Mouse (Mus musculus) Muller cell, postnatal 12 days (primary cell): Measurements from ENCODE around the gene Wapl.

Source experiments
- DNase-seq: peaks from one replicate; pipeline ENCODE4 v3.0.0-alpha.2; 2015; ENCODE audit errors: inconsistent ontology term

The Wapl gene

GRCm38 (mm10) chr14:34673395-34674228, at the start of gene Wapl:
TSS of gene Wapl (plus strand) at chr14:34673928.
- peak; percentile 99 for DNase-seq

- no peak for DNase-seq
Measured at GRCm38 (mm10) chr14:34626824-34627223, 46.9 kb upstream of the Wapl start.

GRCm38 (mm10) chr14:34632722-34633448, 40.8 kb upstream of the Wapl start:
- DNase-seq: no peak

DNA sequence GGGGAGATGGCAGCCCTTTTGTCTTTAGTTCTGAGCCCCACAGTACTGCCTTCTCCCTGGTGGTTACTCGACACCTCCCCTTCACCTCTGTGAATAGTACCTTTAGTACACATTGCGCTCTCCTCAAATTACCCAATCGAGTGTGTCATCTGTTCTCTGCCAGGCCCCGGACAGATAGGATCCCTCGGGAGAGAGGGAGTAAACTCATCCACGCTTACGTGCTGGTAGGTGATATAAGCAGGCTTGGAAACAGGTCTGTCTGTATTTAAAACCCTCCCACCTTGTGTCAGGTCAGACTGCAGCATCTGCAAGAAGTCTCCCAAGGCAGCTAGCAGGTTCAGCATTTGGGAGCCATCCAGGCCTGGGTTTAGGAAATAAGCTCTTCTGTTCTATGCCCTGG, 38.5 kb upstream of the Wapl start:
- no peak for DNase-seq

GRCm38 (mm10) chr14:34635721-34636120, 38.0 kb upstream of the Wapl start:
- no peak for DNase-seq

GRCm38 (mm10) chr14:34644140-34644539, 29.6 kb upstream of the Wapl start:
- no peak for DNase-seq

- no peak for DNase-seq
Measured at GRCm38 (mm10) chr14:34647870-34648475, 25.8 kb upstream of the Wapl start.

DNA sequence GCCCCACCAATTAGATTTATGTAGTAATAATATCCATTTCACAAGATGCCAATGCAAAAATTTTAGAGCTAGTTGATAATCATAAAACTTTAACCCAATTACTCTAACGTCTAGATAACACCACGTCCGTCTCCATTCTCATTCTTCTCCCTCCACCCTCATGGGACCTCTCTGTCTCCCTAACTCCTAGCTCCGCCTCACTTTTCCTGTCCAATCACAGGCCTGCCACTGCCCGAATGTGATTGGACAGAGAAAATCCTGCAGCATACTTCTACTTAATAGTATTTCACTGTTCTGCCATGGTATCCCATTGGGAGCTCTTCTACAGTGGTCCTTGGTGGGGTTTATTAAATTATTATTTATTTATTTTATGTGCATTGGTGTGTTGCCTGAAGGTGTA, 16.6 kb upstream of the Wapl start:
- no peak for DNase-seq

DNA sequence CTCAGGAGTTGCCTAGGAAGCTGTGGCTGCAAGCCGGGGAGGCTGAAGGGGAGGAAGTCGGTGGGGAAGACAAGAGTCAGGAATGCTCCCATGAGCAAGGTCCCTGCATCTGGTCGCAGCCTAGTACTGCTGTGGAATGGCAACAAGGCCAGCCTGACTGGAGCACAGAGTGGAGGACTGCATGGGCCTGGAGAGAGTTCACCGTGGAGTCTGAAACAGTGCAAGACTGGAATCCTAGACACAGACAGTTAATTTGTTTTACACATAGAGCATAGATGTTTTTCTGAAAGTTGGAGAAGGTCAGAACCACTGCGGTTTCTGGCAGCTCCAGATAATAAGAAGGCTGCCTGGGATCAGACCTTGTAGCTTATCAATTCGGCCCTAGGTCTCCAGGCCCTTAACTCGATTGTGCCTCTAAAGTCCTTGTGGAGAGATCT, 13.4 kb upstream of the Wapl start:
- no peak for DNase-seq

- DNase-seq: no peak
Measured at GRCm38 (mm10) chr14:34660788-34661591, 12.7 kb upstream of the Wapl start.

DNA sequence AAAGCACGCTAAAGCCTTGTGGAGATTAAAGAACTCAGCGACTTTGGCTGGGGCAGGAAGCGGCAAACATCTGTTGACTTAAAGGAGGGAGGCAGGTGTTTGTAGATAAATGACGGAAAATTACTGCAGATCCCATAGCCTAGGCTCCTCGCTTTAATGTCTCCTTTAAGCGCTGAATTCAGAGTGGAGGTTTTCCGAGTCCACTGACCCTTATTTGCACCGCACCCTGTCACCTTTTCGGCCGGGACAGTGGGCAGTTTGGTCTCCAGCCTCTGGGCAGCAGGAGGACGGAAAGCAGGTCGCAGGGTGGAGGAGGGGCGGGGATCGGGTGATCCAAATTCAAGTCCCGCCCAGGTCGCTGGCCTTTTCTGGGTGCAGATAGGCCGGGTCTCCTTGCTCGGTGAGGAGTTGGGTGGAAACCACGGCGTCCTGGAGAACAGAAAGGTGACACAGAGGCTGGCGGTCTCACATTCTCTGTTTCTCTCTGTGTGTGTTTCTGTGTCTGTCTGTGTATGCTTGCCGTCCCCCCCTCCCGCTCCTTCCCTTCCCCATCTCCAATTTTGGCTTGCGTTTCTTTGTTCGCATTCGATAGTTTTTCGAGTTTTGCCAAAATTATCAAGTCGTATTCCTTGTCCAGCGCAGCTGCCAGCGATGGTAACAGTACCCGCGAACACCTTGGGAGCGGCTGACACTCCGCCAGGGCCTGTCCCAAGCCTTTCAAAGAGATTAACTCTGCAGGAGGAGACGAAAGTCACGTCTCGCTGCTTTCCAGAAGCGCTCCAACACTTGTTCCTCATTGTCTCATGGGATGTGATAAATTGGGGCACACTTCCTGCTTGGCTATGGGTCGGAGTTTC, 11.9 kb upstream of the Wapl start:
- peak; percentile 54 for DNase-seq

- no peak for DNase-seq
Measured at GRCm38 (mm10) chr14:34662478-34662826, 11.3 kb upstream of the Wapl start.

- DNase-seq: no peak
Measured at GRCm38 (mm10) chr14:34663381-34663780, 10.3 kb upstream of the Wapl start.

DNA sequence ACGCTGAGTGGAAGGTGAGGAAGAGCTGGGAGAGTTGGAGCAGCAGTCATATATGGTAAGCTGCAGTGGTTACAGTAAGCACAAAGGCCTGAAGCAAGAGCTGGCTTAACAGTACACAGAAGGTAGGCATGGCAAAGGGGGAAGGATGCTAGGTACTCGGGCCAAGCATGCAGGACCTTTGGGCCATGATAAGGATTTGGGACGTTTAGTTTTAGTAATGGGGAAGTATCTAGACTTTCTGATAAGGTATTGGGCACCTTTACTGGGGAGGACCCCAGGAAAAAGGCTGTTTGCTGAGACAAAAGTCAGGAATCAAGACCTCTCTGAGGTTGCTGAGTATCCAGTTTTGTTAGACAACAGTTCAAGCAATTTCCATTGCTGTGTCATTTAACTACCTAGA, 4.6 kb upstream of the Wapl start:
- DNase-seq: no peak

- DNase-seq: no peak
Measured at GRCm38 (mm10) chr14:34670256-34670655, 3.5 kb upstream of the Wapl start.

GRCm38 (mm10) chr14:34674229-34674791, 582 bp downstream of the Wapl start:
- peak; percentile 55 for DNase-seq

DNA sequence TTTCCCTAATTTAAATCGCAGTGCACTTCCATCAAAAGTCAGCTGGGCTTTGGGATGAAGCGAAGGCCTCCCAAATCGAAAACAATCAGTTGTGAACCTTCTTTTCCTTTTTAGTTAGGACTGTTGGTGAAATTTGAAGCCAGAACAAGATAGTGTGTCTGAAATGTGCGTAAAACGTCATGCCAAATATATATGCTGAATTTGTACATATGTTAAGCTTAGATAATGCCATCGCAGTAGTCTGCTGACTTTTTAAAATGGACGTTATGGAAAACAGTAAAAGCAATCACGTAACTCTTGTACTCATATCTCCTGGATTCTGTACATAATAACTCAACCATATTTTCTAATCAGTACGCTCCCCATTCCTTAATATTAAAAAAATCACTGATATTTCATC, 1.2 kb downstream of the Wapl start:
- no peak for DNase-seq

- no peak for DNase-seq
Measured at GRCm38 (mm10) chr14:34675347-34675865, 1.7 kb downstream of the Wapl start.

DNA sequence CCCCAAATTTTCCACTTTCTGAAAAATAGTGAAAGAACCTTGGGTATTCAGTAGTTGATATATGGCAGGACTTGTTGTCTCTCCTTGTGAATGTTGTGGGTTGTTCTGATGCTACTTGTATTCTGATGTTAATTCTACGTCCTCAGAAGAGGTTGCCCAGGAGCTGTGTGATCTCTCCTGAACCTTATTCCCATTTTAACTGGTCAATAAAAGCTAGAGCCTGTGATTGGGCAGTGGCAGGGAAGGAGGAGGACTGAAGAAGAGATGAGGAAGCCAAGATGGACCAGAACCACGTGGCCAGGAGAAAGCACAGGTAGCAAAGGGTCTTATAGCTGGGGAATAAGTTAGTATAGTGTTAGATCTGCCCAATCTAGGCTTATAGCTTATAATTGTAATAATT, 7.1 kb downstream of the Wapl start:
- no peak for DNase-seq

- no peak for DNase-seq
Measured at GRCm38 (mm10) chr14:34684989-34685388, 11.3 kb downstream of the Wapl start.
